Mouse (Mus musculus) heart, embryonic 11.5 days (tissue): ENCODE measurements around the gene Zcchc4. TPM values are rescaled to one million over a fixed set of nuclear protein-coding genes. Genes with fewer than 3 reads are reported as not detected.
A peak's percentile ranks its signal among the peaks of the same experiment; 100 is the strongest.

ENCODE experiments used
- ATAC-seq: fragments of 200-750 bp; cut with Nextera tagmentation; replicated peaks from 2 replicates; pipeline ENCODE4 v1.8.0; 2017; ENCODE audit warnings: moderate library complexity; ENCODE audit not compliant: insufficient number of reproducible peaks, low FRiP score, low TSS enrichment
- H3K27ac ChIP-seq: fragments of 300-500 bp; sonication (generic); 2 replicates; pipeline ENCODE4 v1.5.1; 2014; ENCODE audit warnings: mild to moderate bottlenecking, low read depth, low read length
- H3K27me3 ChIP-seq: fragments of 300-500 bp; sonication (generic); 2 replicates; pipeline ENCODE4 v1.6.1; 2014; ENCODE audit warnings: mild to moderate bottlenecking, low read length, mixed read lengths; ENCODE audit not compliant: control insufficient read depth, insufficient read depth
- H3K36me3 ChIP-seq: fragments of 300-500 bp; sonication (generic); 2 replicates; pipeline ENCODE4 v1.6.1; 2014; ENCODE audit warnings: mild to moderate bottlenecking, low read length, moderate library complexity, mixed read lengths; ENCODE audit not compliant: control insufficient read depth, insufficient read depth
- H3K4me1 ChIP-seq: fragments of 300-500 bp; sonication (generic); 2 replicates; pipeline ENCODE4 v1.6.1; 2014; ENCODE audit warnings: low read length; ENCODE audit not compliant: control insufficient read depth, insufficient read depth
- H3K4me2 ChIP-seq: fragments of 300-500 bp; sonication (generic); 2 replicates; pipeline ENCODE4 v1.6.1; 2014; ENCODE audit warnings: mild to moderate bottlenecking, moderate library complexity
- H3K4me3 ChIP-seq: fragments of 300-500 bp; sonication (generic); 2 replicates; pipeline ENCODE4 v1.5.1; 2014; ENCODE audit warnings: low read depth, low read length
- H3K9ac ChIP-seq: fragments of 300-500 bp; sonication (generic); 2 replicates; pipeline ENCODE4 v1.6.1; 2014; ENCODE audit warnings: mild to moderate bottlenecking, low read depth, low read length, moderate library complexity
- H3K9me3 ChIP-seq: fragments of 300-500 bp; sonication (generic); replicated peaks from 2 replicates; pipeline ENCODE4 v1.6.1; 2016; ENCODE audit warnings: low read length; ENCODE audit not compliant: control insufficient read depth
- WGBS: fragments of 180-500 bp; shearing (Covaris S2); extraction: QIAGEN DNeasy Blood & Tissue Kit; methylation state at CpG from one replicate; pipeline ENCODE4 v1.1.7; 2014; ENCODE audit not compliant: insufficient replicate concordance; 5-methylcytosine and 5-hydroxymethylcytosine counted together
- polyA plus RNA-seq: library from polyadenylated mRNA; unstranded; fragments of >200 nt; fragmentation: Nextera tagmentation; extraction: Ambion mirVana; gene quantifications from 2 replicates; pipeline ENCODE4 v1.2.1, GENCODE M21; 2014

The Zcchc4 gene
- polyA plus RNA-seq, 1 experiment from 2014 or later = 10.9 TPM

GRCm38 (mm10) chr5:52833005-52833404 lies 57.8 kb downstream of the Zcchc4 start:
- Histone ChIP-seq H3K4me1 (0 out of 2 replicates have a peak, but pooled peaks cover 6% of the 10 kb centered on the region), H3K9me3 (no peaks in the 10 kb centered on the region), H3K27ac (peak overlapping the region; percentile 90), H3K9ac (no peak overlapping the region), H3K4me2 (peak overlapping the region; percentile 60), H3K36me3 (peaks cover 6% of the 10 kb centered on the region), H3K4me3 (no peak overlapping the region; the same call in 1 of the 2 replicates), H3K27me3 (no peaks in the 10 kb centered on the region)
- no peak for ATAC-seq

DNA sequence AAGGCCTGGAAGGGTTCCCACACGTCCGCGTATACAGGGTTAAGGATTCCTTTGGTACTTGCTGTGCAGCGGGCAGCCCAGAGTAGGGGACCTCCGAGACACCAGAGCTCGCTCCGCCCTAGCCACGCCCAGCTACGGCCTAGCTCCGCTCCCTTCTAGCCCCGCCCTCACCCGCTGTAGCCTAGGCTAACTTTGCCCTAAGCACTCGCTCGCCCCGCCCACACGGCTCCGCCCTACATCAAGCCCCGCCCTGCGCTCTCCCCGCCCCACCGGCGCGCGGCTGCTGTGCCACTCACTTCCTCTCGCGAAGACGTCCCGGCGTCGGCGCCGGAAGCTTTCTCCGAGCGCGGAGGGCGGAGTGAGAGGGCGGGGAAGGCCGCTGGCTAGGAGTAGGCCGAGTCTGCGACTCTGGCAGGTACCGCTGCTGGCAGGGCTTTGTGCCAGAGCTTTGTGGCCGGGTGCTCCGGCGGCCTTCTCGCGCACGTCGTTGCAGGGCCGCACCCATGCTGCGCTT lies 58.6 kb downstream of the Zcchc4 start, which contains the start of gene Anapc4:
Anapc4 (plus strand) TSS at position 252 of the 514 bp plus-strand sequence.
- Histone ChIP-seq H3K4me1 (0 out of 2 replicates have a peak, but pooled peaks cover 6% of the 10 kb centered on the region), H3K9me3 (no peaks in the 10 kb centered on the region), H3K27ac (peak within 1 kb of the TSS; percentile 90), H3K9ac (peak within 1 kb of the TSS; percentile 96), H3K4me3 (peak within 1 kb of the TSS; percentile 82), H3K36me3 (peaks cover 6% of the 10 kb centered on the region), H3K4me2 (peak within 1 kb of the TSS; percentile 69), H3K27me3 (no peaks in the 10 kb centered on the region)
- peak; percentile 99 for ATAC-seq
- WGBS = under 1% methylated on average over 50 of the region's 50 CpGs

GRCm38 (mm10) chr5:52834386-52834785 lies 59.2 kb downstream of the Zcchc4 start:
- ATAC-seq = no peak; the same call in 1 of the 2 replicates
- Histone ChIP-seq H3K27ac (peak overlapping the region; percentile 90), H3K4me1 (0 out of 2 replicates have a peak, but pooled peaks cover 6% of the 10 kb centered on the region), H3K9ac (peak overlapping the region; percentile 96), H3K4me3 (peak overlapping the region; percentile 82), H3K4me2 (peak overlapping the region; percentile 69), H3K9me3 (no peaks in the 10 kb centered on the region), H3K27me3 (no peaks in the 10 kb centered on the region), H3K36me3 (peaks cover 6% of the 10 kb centered on the region)
- 10% methylated on average over 8 of the region's 8 CpGs for WGBS

DNA sequence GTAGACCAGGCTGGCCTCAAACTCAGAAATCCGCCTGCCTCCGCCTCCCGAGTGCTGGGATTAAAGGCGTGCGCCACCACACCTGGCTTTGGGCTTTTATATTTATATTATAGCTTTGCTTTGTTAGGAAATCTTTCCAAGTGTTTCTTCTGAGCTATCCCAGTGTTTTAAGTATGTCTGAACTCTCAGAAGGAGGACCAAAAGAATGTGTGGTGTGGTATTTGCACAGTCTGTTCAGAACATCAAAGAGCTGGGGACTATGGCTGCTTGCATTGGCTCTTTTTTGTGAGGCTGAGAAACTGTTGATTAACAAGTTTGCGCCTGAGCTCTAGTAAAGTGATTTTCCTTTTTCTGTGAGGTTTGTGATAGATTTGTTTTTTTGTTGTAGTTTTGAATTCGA lies 69.1 kb downstream of the Zcchc4 start:
- Histone ChIP-seq H3K27ac (no peak overlapping the region), H3K4me1 (no peaks in the 10 kb centered on the region), H3K36me3 (peaks cover 27% of the 10 kb centered on the region), H3K4me3 (no peak overlapping the region), H3K9me3 (no peaks in the 10 kb centered on the region), H3K27me3 (no peaks in the 10 kb centered on the region), H3K4me2 (no peak overlapping the region), H3K9ac (no peak overlapping the region)
- no peak for ATAC-seq
- 88% methylated on average over 7 of the region's 7 CpGs for WGBS

DNA sequence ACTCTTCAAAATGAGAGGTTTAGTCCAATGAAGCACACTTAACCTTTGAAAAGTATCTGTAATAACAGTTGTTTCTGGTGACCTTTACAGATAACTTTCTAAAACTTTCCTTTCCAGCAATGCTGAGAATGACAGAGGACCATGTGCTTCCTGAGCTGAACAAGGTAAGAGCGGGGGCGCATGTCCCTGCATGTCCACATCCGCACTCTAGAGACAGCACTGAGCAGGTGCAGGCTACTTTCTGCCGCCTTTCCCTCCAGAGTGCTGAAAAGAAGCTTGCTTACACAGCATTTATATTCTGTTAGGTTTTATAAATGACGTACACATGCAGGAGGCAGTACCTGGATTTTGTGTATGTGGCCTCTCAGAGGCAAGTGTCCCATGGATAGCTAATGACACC lies 80.5 kb downstream of the Zcchc4 start:
- Histone ChIP-seq H3K27ac (no peak overlapping the region), H3K27me3 (no peaks in the 10 kb centered on the region), H3K4me2 (no peak overlapping the region), H3K9ac (no peak overlapping the region), H3K9me3 (no peaks in the 10 kb centered on the region), H3K36me3 (peaks cover 16% of the 10 kb centered on the region; the same call in 1 of the 2 replicates), H3K4me1 (no peaks in the 10 kb centered on the region), H3K4me3 (no peak overlapping the region)
- WGBS = 90% methylated on average over 5 of the region's 5 CpGs
- no peak for ATAC-seq

- no peaks in the 10 kb centered on the region for H3K27me3 ChIP-seq
- H3K36me3 ChIP-seq = peaks cover 44% of the 10 kb centered on the region
- WGBS = 85% methylated on average over 8 of the region's 8 CpGs
- no peak overlapping the region for H3K4me2 ChIP-seq
- no peak overlapping the region for H3K27ac ChIP-seq
- H3K9ac ChIP-seq = no peak overlapping the region
- no peaks in the 10 kb centered on the region for H3K9me3 ChIP-seq
- no peak for ATAC-seq
- no peaks in the 10 kb centered on the region for H3K4me1 ChIP-seq
- no peak overlapping the region for H3K4me3 ChIP-seq
Measured at GRCm38 (mm10) chr5:52864446-52864845, 89.2 kb downstream of the Zcchc4 start.

- Histone ChIP-seq H3K9me3 (no peaks in the 10 kb centered on the region), H3K4me3 (no peak overlapping the region), H3K4me1 (no peaks in the 10 kb centered on the region), H3K36me3 (peaks cover 40% of the 10 kb centered on the region), H3K27me3 (no peaks in the 10 kb centered on the region), H3K27ac (no peak overlapping the region), H3K4me2 (no peak overlapping the region), H3K9ac (no peak overlapping the region)
- 78% methylated on average over 9 of the region's 9 CpGs for WGBS
- ATAC-seq = no peak
Measured at GRCm38 (mm10) chr5:52865825-52866224, 90.6 kb downstream of the Zcchc4 start.

- 85% methylated on average over 18 of the region's 18 CpGs for WGBS
- Histone ChIP-seq H3K9ac (no peak overlapping the region), H3K4me3 (no peak overlapping the region), H3K27me3 (no peaks in the 10 kb centered on the region), H3K9me3 (no peaks in the 10 kb centered on the region), H3K4me1 (no peaks in the 10 kb centered on the region), H3K36me3 (peaks cover 38% of the 10 kb centered on the region), H3K27ac (no peak overlapping the region), H3K4me2 (no peak overlapping the region)
- no peak for ATAC-seq
Measured at GRCm38 (mm10) chr5:52866361-52867155, 91.3 kb downstream of the Zcchc4 start.
